Mouse (Mus musculus): ENCODE data around the gene Notch1.
A peak's percentile ranks its signal among the peaks of the same experiment; 100 is the strongest.

The Notch1 gene

GRCm38 (mm10) chr2:26444946-26445665 is 71.4 kb downstream of the Notch1 start, which contains the start of gene Sec16a:
Gene Sec16a, minus strand, starts transcription at chr2:26445216.
- peak; percentile 100 for DNase-seq (ENCODE audit: low read depth)

GRCm38 (mm10) chr2:26444368-26444767 is 72.1 kb downstream of the Notch1 start:
- DNase-seq (ENCODE audit: low read depth): peak; percentile 13

DNA sequence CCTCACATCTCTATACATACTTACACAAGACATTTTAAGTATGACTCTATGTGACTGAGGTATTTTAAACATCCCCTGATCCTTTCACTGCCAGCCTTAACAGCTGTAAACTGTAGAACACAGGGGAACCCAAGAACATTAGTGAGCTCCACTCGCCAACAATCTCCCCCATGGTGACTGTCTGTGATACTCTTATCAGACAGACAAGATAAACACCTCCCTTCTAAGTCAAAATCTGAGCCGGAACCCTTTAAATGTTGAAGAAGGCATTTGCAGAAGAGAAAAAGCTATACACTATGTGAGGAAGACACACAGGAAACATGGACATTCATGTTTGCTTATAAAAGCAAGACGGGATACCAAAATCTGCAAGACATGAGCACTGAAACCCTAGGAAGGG is 72.6 kb downstream of the Notch1 start:
- peak; percentile 11 for DNase-seq (ENCODE audit: low read depth)

GRCm38 (mm10) chr2:26442843-26443242 is 73.6 kb downstream of the Notch1 start:
- DNase-seq (ENCODE audit: low read depth): no peak

DNA sequence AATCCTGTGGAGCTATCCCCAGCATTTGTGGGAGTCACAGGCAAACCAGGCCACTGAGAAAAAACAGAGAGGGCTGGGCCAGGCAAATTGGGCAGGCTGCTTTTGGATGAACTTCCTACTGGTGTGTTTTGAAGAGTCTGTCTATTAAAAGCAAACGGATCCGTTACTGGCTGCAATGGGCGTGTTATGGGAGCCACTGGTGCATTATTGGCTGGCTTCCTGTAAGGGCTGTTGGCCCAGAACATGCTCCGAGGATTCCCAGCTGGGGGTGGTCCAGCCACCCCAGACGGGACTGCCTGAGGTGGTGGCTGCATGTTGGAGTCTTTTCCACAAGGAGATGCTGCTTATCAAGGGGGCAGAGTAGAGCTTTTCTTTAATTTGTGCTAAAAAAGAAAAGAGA is 74.8 kb downstream of the Notch1 start:
- DNase-seq (ENCODE audit: low read depth): no peak

DNA sequence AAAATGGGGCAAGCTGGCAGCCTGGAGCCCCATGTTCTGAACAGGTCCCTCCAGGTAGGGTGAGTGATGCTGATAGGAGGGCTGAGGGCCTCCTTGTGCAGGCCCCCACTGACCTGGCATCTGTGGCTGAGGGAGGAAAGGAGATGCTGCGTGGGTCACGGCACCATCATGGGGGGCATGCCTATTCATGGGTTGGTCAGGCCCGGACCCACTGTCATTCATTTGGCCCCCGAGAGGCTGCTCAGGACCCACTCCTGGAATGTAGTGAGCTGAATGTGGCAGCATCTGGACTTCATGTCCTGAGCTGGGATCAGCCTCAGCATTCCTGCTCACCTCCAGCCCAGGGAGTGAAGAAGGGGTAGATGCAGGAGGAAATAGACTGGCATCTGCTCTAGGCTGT is 75.2 kb downstream of the Notch1 start:
- no peak for DNase-seq (ENCODE audit: low read depth)

DNA sequence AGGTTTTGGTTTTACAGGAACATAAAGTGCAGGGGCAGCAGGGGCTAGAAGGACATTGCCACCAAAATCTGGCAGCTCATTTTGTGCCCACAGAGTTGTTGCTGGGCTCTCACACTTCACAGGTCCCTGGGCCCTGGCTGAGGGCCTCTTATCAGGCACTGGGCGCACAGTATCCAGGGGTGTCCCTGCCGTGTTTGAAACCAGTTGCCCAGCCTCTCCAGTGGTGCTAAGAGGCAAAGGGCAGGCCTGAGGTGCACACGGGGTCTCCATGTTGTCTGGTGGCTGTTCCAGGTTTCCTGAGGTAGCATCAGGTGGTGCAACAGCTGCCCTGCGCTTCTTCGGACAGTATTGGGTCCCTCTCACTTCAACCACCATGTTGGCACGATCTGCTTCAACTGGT is 76.8 kb downstream of the Notch1 start:
- DNase-seq (ENCODE audit: low read depth): no peak

DNA sequence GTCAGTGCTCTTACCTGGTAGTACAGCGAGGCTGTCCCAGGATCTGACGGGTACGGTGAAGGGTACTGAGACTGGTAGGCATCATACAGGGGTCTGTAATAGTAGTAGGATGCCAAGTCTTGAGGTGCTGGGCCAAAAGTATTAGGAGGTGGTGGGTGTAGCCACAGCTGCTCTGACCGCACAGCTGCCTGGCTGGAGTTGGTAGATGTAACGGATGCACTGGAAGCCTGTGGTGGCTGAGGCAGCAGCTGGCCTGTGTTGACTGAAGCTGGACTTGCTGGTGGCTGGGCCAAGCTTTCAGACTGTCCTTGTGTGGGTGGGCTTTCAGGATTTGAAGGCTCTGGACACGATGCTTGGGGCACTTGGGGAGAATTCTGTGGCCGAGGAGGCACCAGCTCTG is 78.1 kb downstream of the Notch1 start:
- DNase-seq (ENCODE audit: low read depth): no peak

GRCm38 (mm10) chr2:26437221-26437620 is 79.2 kb downstream of the Notch1 start:
- no peak for DNase-seq (ENCODE audit: low read depth)

DNA sequence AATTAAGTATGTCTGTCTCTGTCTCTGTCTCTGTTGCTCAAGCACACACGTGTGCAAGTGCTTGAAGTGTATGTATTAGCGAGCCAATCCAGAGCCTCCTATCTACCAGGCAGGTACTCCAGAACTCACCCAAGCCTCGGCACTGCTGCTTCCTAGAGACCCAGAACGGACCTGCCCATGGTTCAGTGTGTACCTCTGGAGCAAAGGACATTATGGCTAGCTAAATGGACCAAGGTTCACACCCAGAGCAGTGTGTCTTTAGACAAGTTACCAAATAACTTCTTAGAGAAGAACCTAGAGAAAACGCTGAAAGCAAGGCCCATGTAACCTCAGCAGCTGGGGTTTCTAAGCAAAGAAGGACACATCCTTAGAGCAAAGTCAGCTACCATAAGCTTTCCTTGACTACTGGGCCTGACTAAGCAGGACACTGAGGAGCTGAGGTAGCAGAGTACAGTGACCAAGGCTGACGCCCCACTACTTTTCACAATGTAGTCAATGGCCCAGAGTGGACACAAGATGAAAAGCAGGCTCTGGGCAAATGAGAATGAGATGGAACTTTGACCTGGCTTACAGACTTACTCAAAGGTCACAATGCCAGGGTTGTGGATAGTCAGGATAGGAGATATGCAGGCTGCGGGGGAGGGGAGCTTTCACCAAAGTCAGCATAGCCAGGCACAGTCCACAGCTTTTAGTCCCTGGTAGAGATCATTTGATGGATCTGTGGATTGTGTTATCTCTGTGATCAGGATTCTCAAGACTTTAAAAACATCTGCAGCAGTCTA is 81.5 kb downstream of the Notch1 start:
- DNase-seq (ENCODE audit: low read depth): no peak

- no peak for DNase-seq (ENCODE audit: low read depth)
Measured at GRCm38 (mm10) chr2:26429851-26430250, 86.6 kb downstream of the Notch1 start.

DNA sequence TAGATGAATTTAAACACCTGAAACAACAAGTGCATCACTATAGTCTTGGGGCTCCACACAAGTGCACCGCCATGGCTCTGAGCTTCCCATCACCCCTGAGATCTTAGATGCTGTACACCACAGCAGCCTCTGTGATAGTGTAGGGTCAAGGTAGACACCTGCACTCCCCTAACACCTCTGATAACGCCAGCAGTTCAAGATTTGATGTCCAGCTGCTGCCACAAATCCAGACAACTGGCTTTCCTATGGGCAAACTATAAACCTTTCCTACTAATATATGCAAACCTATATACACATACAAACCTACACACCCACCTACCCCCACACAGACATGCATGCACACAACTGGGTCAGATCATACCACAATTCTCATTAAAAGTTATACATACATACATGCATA is 91.9 kb downstream of the Notch1 start:
- no peak for DNase-seq (ENCODE audit: low read depth)

DNA sequence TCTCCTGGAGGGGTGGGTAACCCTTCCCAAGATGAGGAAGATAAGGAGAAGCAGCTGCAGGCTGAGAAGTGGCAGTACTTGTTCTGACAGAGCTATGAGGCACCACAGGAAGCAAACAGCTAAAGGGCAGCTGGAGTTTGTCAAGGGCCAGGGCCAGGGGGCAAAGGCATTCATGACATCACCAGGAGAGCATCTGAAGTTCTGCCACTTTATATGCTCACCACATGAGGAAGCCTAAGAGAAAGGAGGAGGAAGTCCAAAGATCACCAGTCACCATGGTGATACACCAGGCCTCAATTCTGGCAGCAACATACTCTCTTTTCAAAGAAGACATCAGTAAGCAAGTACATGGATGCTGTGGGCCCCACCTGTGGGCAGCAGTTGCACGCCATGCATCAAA is 93.4 kb downstream of the Notch1 start:
- DNase-seq (ENCODE audit: low read depth): no peak

DNA sequence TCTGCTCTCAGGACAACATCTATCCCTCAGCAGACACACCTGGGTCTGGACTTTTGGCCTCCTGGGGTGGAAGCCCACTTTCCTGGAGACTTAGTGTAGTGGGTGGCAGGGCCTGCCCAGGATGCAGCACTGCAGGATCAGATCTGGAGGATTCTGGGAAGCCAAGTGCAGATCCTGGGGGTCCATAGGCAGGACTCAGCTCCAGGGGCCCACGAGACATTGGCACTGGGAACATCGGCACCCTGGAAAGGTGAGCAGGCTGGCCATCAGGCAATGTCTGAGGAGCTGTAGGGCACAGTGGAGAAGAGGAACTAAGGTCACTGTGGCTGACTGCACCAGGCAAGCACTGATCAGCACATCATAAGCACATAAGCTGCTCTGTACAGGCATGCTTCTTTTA is 94.5 kb downstream of the Notch1 start:
- DNase-seq (ENCODE audit: low read depth): no peak

GRCm38 (mm10) chr2:26418120-26418519 is 98.3 kb downstream of the Notch1 start:
- DNase-seq (ENCODE audit: low read depth): no peak

DNA sequence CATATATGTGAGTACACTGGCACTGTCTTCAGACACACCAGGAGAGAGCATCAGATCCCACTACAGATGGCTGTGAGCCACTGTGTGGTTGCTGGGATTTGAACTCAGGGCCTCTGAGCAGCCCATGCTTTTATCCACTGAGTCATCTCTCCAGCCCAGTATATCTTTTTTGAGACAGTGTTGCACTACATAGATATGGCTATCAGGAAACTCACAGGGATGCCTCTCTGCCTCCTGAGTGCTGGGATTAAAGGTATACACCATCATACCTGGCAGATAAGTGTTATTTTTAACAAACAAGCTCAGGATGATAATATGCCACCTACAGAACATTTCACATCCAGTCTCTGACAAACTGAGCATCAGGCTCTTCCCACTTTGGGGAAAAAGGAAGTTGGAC is 99.4 kb downstream of the Notch1 start:
- DNase-seq (ENCODE audit: low read depth): no peak

- no peak for DNase-seq (ENCODE audit: low read depth)
Measured at GRCm38 (mm10) chr2:26410931-26411411, 105.5 kb downstream of the Notch1 start.

- DNase-seq (ENCODE audit: low read depth): no peak
Measured at GRCm38 (mm10) chr2:26410091-26410490, 106.4 kb downstream of the Notch1 start.

DNA sequence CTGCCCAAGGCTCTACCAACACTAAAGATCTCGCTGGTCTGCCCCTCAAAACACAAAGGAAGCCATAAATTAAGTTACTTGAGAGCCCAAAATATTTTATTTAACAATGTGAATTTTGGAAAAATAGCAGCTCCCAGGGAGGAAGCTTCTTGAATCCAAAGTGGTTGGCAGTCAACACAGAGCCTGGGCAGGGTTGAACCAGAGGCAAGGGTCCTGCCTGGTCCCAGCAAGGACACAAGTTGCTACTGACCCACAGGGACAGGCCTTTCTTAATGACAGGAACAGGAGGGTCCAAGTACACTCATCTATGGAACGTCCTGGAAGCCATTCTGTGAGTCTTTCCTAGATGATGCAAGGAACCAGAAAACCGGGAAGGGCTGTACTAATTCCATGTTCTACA is 107.1 kb downstream of the Notch1 start:
- no peak for DNase-seq (ENCODE audit: low read depth)

DNA sequence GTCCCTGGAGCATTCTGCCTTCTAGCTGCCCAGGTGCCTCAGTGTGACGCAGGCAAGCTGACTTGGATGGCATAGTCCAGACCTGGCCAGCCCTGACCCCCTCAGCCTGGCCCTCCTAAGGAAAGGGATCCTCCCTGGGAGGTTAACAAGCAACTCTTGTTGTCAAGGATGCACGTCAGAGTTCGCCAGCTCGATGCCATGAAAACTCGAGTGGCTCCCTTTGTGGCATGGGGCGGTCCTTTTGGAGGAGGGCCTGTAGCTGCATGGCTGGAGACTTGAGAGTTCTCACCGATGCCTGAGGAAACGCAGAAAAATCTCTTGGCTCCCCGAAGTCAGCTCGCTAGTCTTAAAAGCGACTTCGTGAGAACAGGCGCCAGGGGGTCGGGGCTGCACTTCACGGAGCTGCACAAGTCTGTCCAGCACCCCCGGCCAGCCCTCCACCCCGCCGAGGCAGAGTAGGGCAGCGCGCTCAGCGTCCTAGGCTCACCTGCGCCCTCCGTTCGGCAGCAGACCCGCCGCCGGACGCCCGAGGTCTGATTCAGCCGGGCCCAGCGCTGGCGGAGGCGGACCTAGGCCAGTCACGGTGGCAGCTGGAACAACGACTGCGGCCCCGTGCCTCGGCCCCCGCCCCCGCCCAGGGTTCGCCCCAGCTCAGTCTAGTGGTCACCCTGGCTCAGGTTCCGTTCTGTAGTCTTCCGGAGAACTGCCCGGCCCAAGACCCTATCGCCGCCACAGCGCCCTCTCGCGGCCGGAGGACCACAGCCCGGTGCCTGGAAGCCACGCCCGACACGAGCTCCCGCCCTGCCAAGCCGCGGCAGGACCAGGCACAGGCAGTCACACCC is 107.7 kb downstream of the Notch1 start, which contains the start of gene Inpp5e:
Gene Inpp5e (minus strand): TSS at position 689 of the 842 bp plus-strand sequence.
- DNase-seq (ENCODE audit: low read depth): peak; percentile 92
